Mouse (Mus musculus) spleen, postnatal 10 days (tissue): ENCODE measurements at regions not wholly inside any gene's neighbourhood (a gene's known extent, or its start where the extent isn't known, plus 50 kb on each side); places are given as distances from the start of the nearest gene placed in this dataset.

Source experiments
- DNase-seq, 2 experiments: peaks; one replicate each; pipeline ENCODE4 v3.0.0; 2021 to 2022; ENCODE audit warnings: low spot score in 2 of 2

GRCm38 (mm10) chr10:37079535-37079934, 59.2 kb downstream of the Marcks start:
- no peak for DNase-seq

- DNase-seq: peak in 1 of 2 experiments; percentile 18
Observed at GRCm38 (mm10) chr10:37078439-37078838, 60.3 kb downstream of the Marcks start.

- DNase-seq: no peak
Observed at GRCm38 (mm10) chr10:37077741-37078140, 61.0 kb downstream of the Marcks start.

GRCm38 (mm10) chr10:37072834-37073233, 65.9 kb downstream of the Marcks start:
- DNase-seq: peak in 1 of 2 experiments; percentile 34

GRCm38 (mm10) chr10:37072061-37072460, 66.7 kb downstream of the Marcks start:
- DNase-seq: no peak

- DNase-seq: no peak
Observed at GRCm38 (mm10) chr10:37071420-37071819, 67.3 kb downstream of the Marcks start.
